Mouse (Mus musculus) retina, postnatal 1 day (tissue): ENCODE data around the gene Fbxo40.

Source experiments
- DNase-seq: peaks from one replicate; pipeline ENCODE4 v3.0.0-alpha.2; 2012

Fbxo40 gene

GRCm38 (mm10) chr16:36989999-36990625 is at the start of gene Fbxo40:
Fbxo40 (minus strand) TSS chr16:36990467.
- DNase-seq = no peak

DNA sequence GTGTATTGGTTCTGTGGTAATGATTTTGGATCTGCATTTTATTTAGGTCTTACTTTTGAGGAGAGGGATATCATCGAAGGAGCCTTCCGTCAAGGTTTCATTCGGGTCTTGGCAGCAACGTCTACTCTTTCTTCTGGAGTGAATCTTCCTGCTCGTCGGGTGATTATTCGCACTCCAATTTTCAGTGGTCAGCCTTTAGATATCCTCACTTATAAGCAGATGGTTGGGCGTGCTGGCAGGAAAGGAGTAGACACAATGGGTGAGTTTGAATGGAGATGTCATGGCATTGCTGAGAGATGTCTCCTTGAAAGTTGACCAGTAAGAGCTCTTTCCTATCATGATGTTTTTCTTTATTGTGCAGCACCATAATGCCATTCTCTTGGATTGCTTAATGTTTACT is 44.5 kb upstream of the Fbxo40 start:
- DNase-seq = no peak

- DNase-seq = no peak
Observed at GRCm38 (mm10) chr16:37031996-37032395, 41.7 kb upstream of the Fbxo40 start.

- no peak for DNase-seq
Observed at GRCm38 (mm10) chr16:37027581-37027980, 37.3 kb upstream of the Fbxo40 start.

- no peak for DNase-seq
Observed at GRCm38 (mm10) chr16:37012336-37012735, 22.1 kb upstream of the Fbxo40 start.

DNA sequence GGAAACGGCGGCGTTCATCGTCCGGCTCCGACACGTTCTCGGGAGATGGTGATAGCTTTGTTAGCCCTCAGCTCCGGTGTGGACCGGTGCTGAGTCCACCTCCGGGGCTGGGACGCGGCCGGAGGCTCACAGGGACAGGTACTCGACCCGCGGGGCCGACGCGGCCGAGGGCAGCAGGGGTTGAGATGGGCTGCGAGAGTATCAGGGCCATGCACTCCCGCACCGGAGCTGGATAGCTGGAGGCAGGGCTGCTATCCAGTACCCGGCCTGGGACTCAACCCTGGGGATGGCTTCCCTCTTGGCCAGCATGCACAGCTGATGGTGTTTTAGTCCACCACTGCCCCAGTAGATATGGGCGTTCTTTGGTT is 21.6 kb upstream of the Fbxo40 start:
- DNase-seq = no peak

- DNase-seq = peak; percentile 97
Observed at GRCm38 (mm10) chr16:37011061-37011921, 21.0 kb upstream of the Fbxo40 start, which contains the start of gene Polq. Polq (plus strand) TSS chr16:37011786.

DNA sequence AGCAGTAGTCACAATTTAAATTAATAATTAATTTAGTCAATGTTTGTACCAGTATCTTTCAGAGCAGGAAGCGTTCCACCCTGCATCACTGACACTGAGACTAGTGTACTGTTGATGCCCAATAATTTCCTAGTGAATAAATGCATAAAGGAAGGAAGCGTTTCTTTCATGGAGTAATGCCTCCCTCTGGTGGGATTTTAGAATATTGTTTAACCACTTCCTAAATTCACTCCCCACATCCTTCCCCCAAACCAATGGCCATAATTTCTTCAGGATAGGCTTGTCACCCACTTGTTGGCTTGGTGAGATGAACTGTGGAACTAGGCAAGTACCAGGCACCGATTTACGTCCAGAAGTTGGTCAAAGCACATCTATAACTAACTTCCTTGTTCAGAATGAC is 20.1 kb upstream of the Fbxo40 start:
- peak; percentile 80 for DNase-seq

- DNase-seq = no peak
Observed at GRCm38 (mm10) chr16:37009262-37009661, 19.0 kb upstream of the Fbxo40 start.

DNA sequence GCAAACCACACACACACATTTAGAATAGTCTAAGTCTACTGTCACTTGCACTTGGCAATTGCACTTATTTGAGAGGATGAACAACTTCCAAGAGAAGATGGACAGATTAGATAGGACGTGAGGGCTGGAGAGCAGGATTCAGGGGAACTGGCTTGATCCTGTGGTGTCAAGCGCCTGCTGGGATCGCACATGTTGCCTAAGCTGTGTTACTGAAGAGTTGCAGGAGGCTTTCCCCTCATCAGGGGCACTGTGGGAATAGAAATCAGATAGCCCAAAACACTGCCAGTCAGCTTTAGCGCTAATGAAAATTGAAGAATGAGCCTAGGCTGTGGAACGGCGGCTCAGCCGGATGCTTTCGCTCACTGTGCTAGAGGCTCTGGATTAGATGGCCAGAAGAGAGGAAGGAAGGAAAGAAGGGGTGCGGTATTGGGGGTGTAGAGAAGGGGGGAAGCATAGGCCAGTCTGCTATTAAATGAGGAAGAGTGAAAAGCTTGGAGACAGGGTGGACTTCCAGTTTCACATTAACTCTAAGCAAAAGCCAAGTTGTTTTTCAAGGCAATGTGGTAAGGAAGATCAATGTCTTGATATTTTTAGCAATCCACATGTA is 9.2 kb upstream of the Fbxo40 start:
- DNase-seq = no peak

- no peak for DNase-seq
Observed at GRCm38 (mm10) chr16:36997650-36998049, 7.4 kb upstream of the Fbxo40 start.

- DNase-seq = no peak
Observed at GRCm38 (mm10) chr16:36989493-36989892, 774 bp downstream of the Fbxo40 start.

- no peak for DNase-seq
Observed at GRCm38 (mm10) chr16:36988066-36988465, 2.2 kb downstream of the Fbxo40 start.

GRCm38 (mm10) chr16:36987399-36987798 is 2.9 kb downstream of the Fbxo40 start:
- DNase-seq = no peak

- DNase-seq = no peak
Observed at GRCm38 (mm10) chr16:36985636-36986042, 4.6 kb downstream of the Fbxo40 start.

DNA sequence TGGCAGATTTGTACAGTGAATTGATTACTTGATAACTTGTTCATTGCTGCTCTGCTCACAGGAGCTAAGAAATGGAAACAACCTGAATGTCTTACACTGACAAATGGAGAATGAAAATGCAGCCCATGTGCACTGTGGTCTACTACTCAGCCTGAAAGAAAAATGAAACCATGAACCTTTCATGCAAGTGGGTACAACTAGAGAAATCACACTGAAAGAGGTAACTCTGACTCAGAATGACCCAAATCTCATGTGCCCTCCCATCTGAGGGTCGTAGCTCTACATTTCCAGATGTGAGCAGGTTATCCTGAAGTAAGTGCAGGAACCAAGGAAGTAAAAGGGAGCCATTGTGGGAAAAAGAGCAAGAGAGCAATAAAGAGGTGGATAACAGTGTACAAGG is 6.5 kb downstream of the Fbxo40 start:
- DNase-seq = no peak

DNA sequence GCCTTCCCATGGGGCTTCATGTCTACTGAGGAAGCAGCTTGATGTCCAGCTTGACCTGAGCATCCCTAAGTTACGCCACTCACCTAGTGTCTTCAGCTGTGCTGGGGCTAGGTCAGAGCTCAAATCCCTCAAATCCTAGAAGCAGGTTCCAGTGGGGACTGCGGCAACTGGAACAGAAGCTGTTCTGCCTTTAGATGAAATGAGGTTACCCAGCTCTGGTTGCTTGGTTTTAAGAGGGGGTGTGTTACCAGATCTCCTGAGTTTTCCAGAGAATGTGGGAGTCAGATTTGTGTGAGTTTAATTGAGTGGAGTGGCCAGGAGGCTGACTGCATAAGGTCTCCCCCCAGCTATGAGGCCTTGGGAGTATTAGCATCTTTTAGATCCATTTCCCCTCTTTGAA is 11.1 kb downstream of the Fbxo40 start:
- no peak for DNase-seq

- DNase-seq = no peak
Observed at GRCm38 (mm10) chr16:36963415-36963814, 26.9 kb downstream of the Fbxo40 start.

GRCm38 (mm10) chr16:36955106-36955505 is 35.2 kb downstream of the Fbxo40 start:
- DNase-seq = peak; percentile 38

DNA sequence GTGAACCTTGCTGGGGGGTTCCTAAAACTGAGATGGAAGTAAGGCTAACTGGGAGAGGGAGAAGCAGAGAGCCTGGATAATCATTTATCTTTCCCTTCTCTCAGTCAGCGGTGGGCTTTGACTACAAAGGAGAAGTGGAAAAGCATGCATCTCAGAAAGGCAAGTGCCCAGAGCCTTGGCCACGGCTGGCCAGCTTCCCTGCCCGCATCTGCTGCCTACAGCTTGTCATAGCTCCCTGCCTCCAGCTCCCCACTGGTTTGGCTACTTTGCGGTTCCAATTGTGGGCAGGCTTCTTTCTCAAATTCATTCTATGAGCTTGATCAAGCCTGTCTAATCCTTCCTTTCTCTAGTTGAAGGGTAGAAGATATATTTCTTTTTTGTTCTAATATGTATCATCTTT is 39.2 kb downstream of the Fbxo40 start:
- no peak for DNase-seq

DNA sequence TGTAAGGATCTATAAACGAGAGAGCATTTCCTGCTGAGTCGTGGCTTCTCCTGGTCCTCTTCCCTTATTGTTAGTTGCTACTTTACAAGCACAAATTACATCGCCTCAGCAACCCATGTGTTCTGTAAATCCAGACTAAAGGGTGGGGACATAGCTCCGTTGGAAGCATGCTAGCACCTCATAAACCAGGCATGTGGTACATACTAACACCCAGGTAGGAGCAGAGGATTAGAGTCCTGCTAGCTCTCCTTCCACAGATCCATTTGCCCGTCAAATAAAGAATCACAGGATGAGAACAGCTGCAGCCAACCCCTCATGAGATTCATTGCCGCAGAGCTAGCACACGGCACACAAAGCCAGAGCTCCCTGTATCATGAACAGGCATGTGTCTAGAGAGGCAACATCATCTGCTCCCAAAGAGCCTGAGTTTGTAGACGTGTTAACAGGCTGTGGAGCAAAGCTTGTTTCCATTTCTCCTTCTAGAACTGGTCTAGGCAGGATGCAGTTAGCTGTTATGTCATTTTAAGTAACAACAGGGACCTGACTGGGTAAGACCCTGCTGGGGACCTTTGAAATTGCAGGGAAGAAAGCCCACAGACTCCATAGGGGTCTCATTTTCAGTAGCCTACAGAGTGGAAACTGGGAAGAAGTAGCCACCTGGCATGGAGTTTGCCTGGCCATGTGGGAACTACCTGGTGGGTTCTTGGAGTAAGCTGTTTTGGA is 40.5 kb downstream of the Fbxo40 start:
- no peak for DNase-seq

DNA sequence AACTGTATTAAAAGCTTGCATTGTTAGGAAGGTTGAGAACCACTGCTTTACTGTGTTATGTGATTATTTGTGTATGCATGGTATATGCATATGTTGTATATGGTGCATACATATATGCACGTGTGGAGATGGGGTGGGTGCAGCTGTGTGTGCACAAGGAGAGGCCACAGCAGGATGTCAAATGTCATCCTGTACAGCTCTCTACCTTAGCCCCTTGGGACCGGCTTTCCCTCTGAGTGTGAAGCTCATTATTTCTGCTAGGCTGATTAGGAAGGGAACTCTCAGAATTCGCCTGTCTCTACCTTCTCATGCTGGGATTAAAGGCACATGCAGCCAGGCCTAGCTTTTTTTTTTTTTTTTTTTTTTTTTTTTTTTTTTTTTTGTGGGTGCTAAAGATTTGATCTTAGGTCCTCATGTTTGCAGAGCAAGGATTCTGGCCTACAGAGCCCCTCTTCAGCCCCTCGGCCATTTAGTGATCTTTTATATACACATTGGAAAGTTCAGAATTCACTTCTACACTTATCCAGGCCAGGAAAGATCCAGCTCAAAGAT is 42.5 kb downstream of the Fbxo40 start:
- peak; percentile 27 for DNase-seq
